In the genomic region with DNA sequence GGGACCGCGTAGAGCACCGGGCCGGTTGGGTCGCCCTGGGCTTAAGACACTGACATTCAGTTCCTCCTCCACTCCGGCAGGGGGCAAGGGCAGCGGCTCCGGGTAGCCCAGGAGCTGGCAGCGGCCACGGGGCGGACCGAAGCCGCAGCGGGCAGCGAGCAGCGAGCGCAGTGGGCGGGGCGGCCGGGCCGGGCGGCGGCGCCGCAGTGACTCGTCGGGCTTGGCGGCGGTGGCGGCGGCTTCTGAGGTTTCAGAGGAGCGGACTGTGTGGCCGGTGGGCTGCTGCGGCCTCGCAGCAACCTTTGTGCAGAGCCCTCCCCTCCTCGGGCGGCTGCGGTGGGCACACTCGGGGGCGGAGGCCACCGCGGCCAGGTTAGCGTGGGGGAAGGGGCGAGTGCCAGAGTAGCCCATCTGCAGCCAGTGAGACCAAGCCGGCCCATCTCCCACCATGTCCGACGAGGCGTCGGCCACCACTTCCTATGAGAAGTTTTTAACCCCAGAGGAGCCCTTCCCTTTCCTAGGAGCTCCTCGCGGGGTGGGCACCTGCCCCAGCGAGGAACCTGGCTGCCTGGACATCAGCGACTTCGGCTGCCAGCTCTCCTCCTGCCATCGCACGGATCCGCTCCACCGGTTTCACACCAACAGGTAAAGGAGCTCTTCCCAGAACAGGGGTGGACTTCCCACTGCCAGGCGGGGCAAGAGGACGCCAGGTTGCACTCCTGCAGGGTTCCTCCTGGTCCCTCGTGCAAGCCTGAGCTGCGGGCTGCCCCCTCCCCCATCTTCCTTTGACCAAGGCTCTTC, we compare ENCODE assay signal across 8 mouse cellular contexts. TPM values are rescaled to one million over a fixed set of nuclear protein-coding genes. Genes with fewer than 3 reads are reported as not detected.
DNase-seq lines count a peak whose midpoint lies in the region; ATAC-seq and TF ChIP-seq lines count a peak whose summit lies in the region.

A gene (plus strand): TSS at position 170 of the 801 bp plus-strand sequence.

- H3K27me3 ChIP-seq in embryonic facial prominence, embryonic 10.5 days (replicated peaks; ENCODE audit: low read depth, poor library complexity, severe bottlenecking) = peaks cover 34% of the 10 kb centered on the region
- H3K27me3 ChIP-seq in limb, embryonic 14.5 days (ENCODE audit: control insufficient read depth, insufficient read depth, low read length) = no peaks in the 10 kb centered on the region; the same call in 1 of the 2 replicates
- H3K27me3 ChIP-seq in midbrain, embryonic 16.5 days (ENCODE audit: control insufficient read depth, insufficient read depth, low read depth, low read length) = no peaks in the 10 kb centered on the region
- no peaks in the 10 kb centered on the region for H3K27me3 ChIP-seq in spleen, adult 2 months (ENCODE audit: control insufficient read depth, insufficient read depth, low read length)

- peak; percentile 100 for ATAC-seq in granulocyte monocyte progenitor cell, adult 5-6 weeks (replicated peaks; ENCODE audit: poor library complexity, severe bottlenecking)
- ATAC-seq in limb, embryonic 14.5 days (ENCODE audit: low FRiP score, low read depth) = peak; percentile 89
- ATAC-seq in midbrain, embryonic 16.5 days = peak; percentile 97

- peak within 1 kb of the TSS; percentile 52 for H3K4me2 ChIP-seq in limb, embryonic 14.5 days (replicated peaks; ENCODE audit: low read depth, low read length, severe bottlenecking)
- peak within 1 kb of the TSS; percentile 58 for H3K4me2 ChIP-seq in midbrain, embryonic 16.5 days (ENCODE audit: low read length)

- no peak for TF ChIP-seq POLR2A in limb, embryonic 14.5 days (IDR thresholded peaks at IDR 0.05; ENCODE audit: borderline replicate concordance, extremely low read depth, insufficient read depth, insufficient read length)
- no peak for TF ChIP-seq POLR2A in spleen, adult 2 months (IDR thresholded peaks at IDR 0.05; ENCODE audit: low read depth, low read length)

- H3K9me3 ChIP-seq in embryonic facial prominence, embryonic 10.5 days = no peaks in the 10 kb centered on the region
- H3K9me3 ChIP-seq in limb, embryonic 14.5 days (ENCODE audit: control insufficient read depth, low read length) = no peaks in the 10 kb centered on the region
- H3K9me3 ChIP-seq in midbrain, embryonic 16.5 days (replicated peaks; ENCODE audit: control insufficient read depth, low read length, poor library complexity, severe bottlenecking) = no peaks in the 10 kb centered on the region

- peak; percentile 37; the same call in 1 of the 2 replicates for TF ChIP-seq CTCF in spleen, adult 2 months (IDR thresholded peaks at IDR 0.05; ENCODE audit: extremely low read depth, insufficient read depth, insufficient read length, insufficient replicate concordance)

- H3K4me3 ChIP-seq in embryonic facial prominence, embryonic 10.5 days = peak within 1 kb of the TSS; percentile 75
- H3K4me3 ChIP-seq in limb, embryonic 14.5 days (replicated peaks; ENCODE audit: low read length) = peak within 1 kb of the TSS; percentile 64
- peak within 1 kb of the TSS; percentile 63 for H3K4me3 ChIP-seq in midbrain, embryonic 16.5 days (ENCODE audit: low read depth, low read length)
- H3K4me3 ChIP-seq in spleen, adult 2 months (ENCODE audit: extremely low read depth, insufficient read depth, insufficient read length) = peak within 1 kb of the TSS; percentile 77

- peak; percentile 62 to 68 for DNase-seq in left cerebral cortex, adult 18-20 months (ENCODE audit: low spot score in 2 of 2)
- no peak for DNase-seq in left cerebral cortex, adult 11 months (ENCODE audit: low spot score)
- peak; percentile 84 for DNase-seq in embryonic facial prominence, embryonic 10.5 days (ENCODE audit: low spot score)
- peak; percentile 68 for DNase-seq in kidney, adult 11 months
- peak; percentile 49 for DNase-seq in limb, embryonic 14.5 days (ENCODE audit: low spot score)
- peak; percentile 49 to 78 for DNase-seq in spleen, adult 2 months (ENCODE audit: low read depth in 1 of 2, low spot score in 2 of 2)

- WGBS in embryonic facial prominence, embryonic 10.5 days = 17% methylated on average over 62 of the region's 62 CpGs
- 21% methylated on average over 15 of the region's 62 CpGs for WGBS in limb, embryonic 14.5 days
- 11% methylated on average over 48 of the region's 62 CpGs for WGBS in midbrain, embryonic 16.5 days
- 28% methylated on average over 59 of the region's 62 CpGs for WGBS in spleen, adult 2 months

- peaks cover 6% of the 10 kb centered on the region; the same call in 1 of the 2 replicates for H3K4me1 ChIP-seq in embryonic facial prominence, embryonic 10.5 days
- H3K4me1 ChIP-seq in limb, embryonic 14.5 days (ENCODE audit: control insufficient read depth, insufficient read depth, low read length) = no peaks in the 10 kb centered on the region
- H3K4me1 ChIP-seq in midbrain, embryonic 16.5 days (ENCODE audit: control insufficient read depth, insufficient read depth, low read length) = peaks cover 10% of the 10 kb centered on the region; the same call in 1 of the 2 replicates
- no peaks in the 10 kb centered on the region for H3K4me1 ChIP-seq in spleen, adult 2 months (ENCODE audit: control insufficient read depth, insufficient read depth, insufficient read length)

- H3K9ac ChIP-seq in limb, embryonic 14.5 days (ENCODE audit: low read depth, low read length, severe bottlenecking) = peak within 1 kb of the TSS; percentile 70
- H3K9ac ChIP-seq in midbrain, embryonic 16.5 days (ENCODE audit: low read depth, low read length) = peak within 1 kb of the TSS; percentile 81

- peak within 1 kb of the TSS; percentile 87 for H3K27ac ChIP-seq in embryonic facial prominence, embryonic 10.5 days (replicated peaks)
- peak within 1 kb of the TSS; percentile 48; the same call in 1 of the 2 replicates for H3K27ac ChIP-seq in limb, embryonic 14.5 days (replicated peaks; ENCODE audit: low read depth, low read length)
- peak within 1 kb of the TSS; percentile 61; the same call in 1 of the 2 replicates for H3K27ac ChIP-seq in midbrain, embryonic 16.5 days (ENCODE audit: low read length)
- H3K27ac ChIP-seq in spleen, adult 2 months (ENCODE audit: insufficient read depth, low read length) = no peak within 1 kb of the TSS; the same call in 1 of the 2 replicates

- H3K36me3 ChIP-seq in embryonic facial prominence, embryonic 10.5 days (replicated peaks) = no peaks in the 10 kb centered on the region
- H3K36me3 ChIP-seq in limb, embryonic 14.5 days (ENCODE audit: control insufficient read depth, insufficient read depth, low read length) = no peaks in the 10 kb centered on the region
- H3K36me3 ChIP-seq in midbrain, embryonic 16.5 days (ENCODE audit: control insufficient read depth, insufficient read depth, low read length) = no peaks in the 10 kb centered on the region
- no peaks in the 10 kb centered on the region for H3K36me3 ChIP-seq in spleen, adult 2 months (ENCODE audit: control insufficient read depth, insufficient read depth, low read length)

RNA-seq across cellular contexts. Expression of the gene that starts here (rescaled TPM):
- total RNA-seq in left cerebral cortex, adult 18-20 months (2021) = 10 to 100 TPM; 10.1 to 10.5 TPM
- 16.6 and 16.9 TPM in 2 replicates for polyA plus RNA-seq in embryonic facial prominence, embryonic 10.5 days (2016; fragmentation: Nextera tagmentation; extraction: Ambion mirVana)
- total RNA-seq in granulocyte monocyte progenitor cell, adult 5-6 weeks (2014; fragmentation: Nextera tagmentation) = 4.1 and 5.4 TPM in 2 replicates
- total RNA-seq in granulocyte monocyte progenitor cell, adult 5-6 weeks (2017) = 12.2 and 12.8 TPM in 2 replicates
- 2.5 and 2.7 TPM in 2 replicates for polyA plus RNA-seq in limb, embryonic 14.5 days (2012; rRNA removed)
- polyA plus RNA-seq in limb, embryonic 14.5 days (2014; fragmentation: Nextera tagmentation; extraction: Ambion mirVana) = 6.7 and 7.8 TPM in 2 replicates
- polyA plus RNA-seq in midbrain, embryonic 16.5 days (2015; fragmentation: Nextera tagmentation; extraction: Ambion mirVana) = 10.0 and 10.4 TPM in 2 replicates
- polyA plus RNA-seq in spleen, adult 2 months (2012; rRNA removed) = 0.41 and 0.54 TPM in 2 replicates

Comparison
In these comparisons a context has a peak if more than half of its experiments do, and no peak if none do; other contexts are left out.
1. Peak in DNase-seq and H3K4me3 ChIP-seq in spleen, adult 2 months; RNA of the gene not detected or under 1 TPM.